Mouse (Mus musculus) intestine, embryonic 14.5 days (tissue): ENCODE results near the gene Foxp1. TPM values are rescaled to one million over a fixed set of nuclear protein-coding genes. Genes with fewer than 3 reads are reported as not detected.

Source experiments
- ATAC-seq: fragments of 200-750 bp; cut with Nextera tagmentation; replicated peaks from 2 replicates; pipeline ENCODE4 v1.8.0; 2017; ENCODE audit warnings: low read depth, moderate number of reproducible peaks, moderate TSS enrichment, moderate library complexity; ENCODE audit not compliant: low FRiP score, low TSS enrichment
- DNase-seq: peaks from one replicate; pipeline ENCODE4 v3.0.0-alpha.2; 2018; ENCODE audit warnings: low spot score
- H3K27ac ChIP-seq: fragments of 300-500 bp; sonication (generic); 2 replicates; pipeline ENCODE4 v1.5.1; 2014; ENCODE audit warnings: low read depth, mild to moderate bottlenecking, control low read depth
- H3K27me3 ChIP-seq: fragments of 300-500 bp; sonication (generic); replicated peaks from 2 replicates; pipeline ENCODE4 v1.6.1; 2014; ENCODE audit warnings: low read length, control low read depth; ENCODE audit not compliant: control insufficient read depth, insufficient read depth
- H3K36me3 ChIP-seq: fragments of 300-500 bp; sonication (generic); 2 replicates; pipeline ENCODE4 v1.6.1; 2014; ENCODE audit warnings: low read length, control low read depth; ENCODE audit not compliant: control insufficient read depth, insufficient read depth
- H3K4me1 ChIP-seq: fragments of 300-500 bp; sonication (generic); replicated peaks from 2 replicates; pipeline ENCODE4 v1.6.1; 2014; ENCODE audit warnings: low read length, control low read depth, mixed read lengths; ENCODE audit not compliant: control insufficient read depth, insufficient read depth
- H3K4me2 ChIP-seq: fragments of 300-500 bp; sonication (generic); 2 replicates; pipeline ENCODE4 v1.6.1; 2014; ENCODE audit warnings: low read length
- H3K4me3 ChIP-seq: fragments of 300-500 bp; sonication (generic); 2 replicates; pipeline ENCODE4 v1.5.1; 2014; ENCODE audit warnings: low read depth, low read length, control low read depth, mixed read lengths
- H3K9ac ChIP-seq: fragments of 300-500 bp; sonication (generic); 2 replicates; pipeline ENCODE4 v1.6.1; 2014; ENCODE audit warnings: mild to moderate bottlenecking, low read length
- H3K9me3 ChIP-seq: fragments of 300-500 bp; sonication (generic); 2 replicates; pipeline ENCODE4 v1.6.1; 2016; ENCODE audit warnings: low read length, control low read depth; ENCODE audit not compliant: control insufficient read depth
- WGBS: fragments of 180-500 bp; shearing (Covaris S2); extraction: QIAGEN DNeasy Blood & Tissue Kit; methylation state at CpG from one replicate; pipeline ENCODE4 v1.1.7; 2014; 5-methylcytosine and 5-hydroxymethylcytosine counted together
- polyA plus RNA-seq: library from polyadenylated mRNA; unstranded; fragments of >200 nt; fragmentation: Nextera tagmentation; extraction: Ambion mirVana; gene quantifications from 2 replicates; pipeline ENCODE4 v1.2.1, GENCODE M21; 2014

Gene Foxp1
- polyA plus RNA-seq, 1 experiment from 2014 or later = 133 TPM

DNA sequence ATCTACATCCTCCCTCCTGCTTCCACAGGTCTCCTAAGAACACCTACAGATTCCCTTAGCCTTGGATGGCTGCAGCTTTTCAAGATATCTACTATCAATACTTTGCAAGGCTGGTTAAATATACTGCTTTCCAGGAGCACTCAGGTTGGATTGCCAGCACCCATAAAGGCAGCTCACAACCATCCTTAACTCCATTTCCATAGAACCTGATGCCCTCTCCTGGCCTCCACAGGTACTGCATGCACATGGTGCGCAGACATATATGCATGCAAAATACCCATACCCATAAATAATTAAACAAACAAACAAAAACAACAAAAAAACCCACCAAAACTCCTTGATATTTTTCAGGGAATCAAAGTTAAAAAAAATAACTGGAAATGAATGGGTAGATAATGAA is 514.0 kb downstream of the Foxp1 start:
- Histone ChIP-seq H3K36me3 (peaks cover 67% of the 10 kb centered on the region), H3K9ac (no peak overlapping the region), H3K4me1 (peaks cover 18% of the 10 kb centered on the region), H3K27me3 (no peaks in the 10 kb centered on the region), H3K27ac (no peak overlapping the region), H3K9me3 (no peaks in the 10 kb centered on the region), H3K4me3 (no peak overlapping the region), H3K4me2 (no peak overlapping the region)
- DNase-seq (no peak), ATAC-seq (no peak)
- WGBS = 98% methylated on average over 1 of the region's 1 CpGs

DNA sequence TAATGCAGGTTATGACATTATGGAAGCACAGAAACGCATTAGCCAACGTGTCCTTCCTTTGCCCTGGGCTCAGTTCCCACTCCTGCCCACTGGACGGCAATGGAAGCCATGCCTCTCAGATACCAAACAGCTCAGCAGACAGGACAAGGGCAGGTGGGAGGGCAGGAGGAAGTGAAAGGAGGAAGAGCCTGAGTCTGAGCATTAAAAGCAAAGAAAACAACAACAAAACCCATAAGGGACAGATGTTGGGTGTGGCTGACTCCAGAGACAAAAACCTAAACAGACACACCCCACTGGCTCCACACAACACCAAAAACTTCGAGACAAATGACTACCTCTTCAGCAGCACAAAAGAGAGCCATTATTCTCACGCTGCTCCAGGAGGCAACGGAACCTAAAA is 515.0 kb downstream of the Foxp1 start:
- DNase-seq = no peak
- H3K4me1 ChIP-seq = peaks cover 13% of the 10 kb centered on the region
- H3K27me3 ChIP-seq = no peaks in the 10 kb centered on the region
- H3K36me3 ChIP-seq = peaks cover 72% of the 10 kb centered on the region
- no peak overlapping the region for H3K27ac ChIP-seq
- no peak for ATAC-seq
- no peak overlapping the region for H3K9ac ChIP-seq
- WGBS = 73% methylated on average over 6 of the region's 6 CpGs
- no peak overlapping the region for H3K4me2 ChIP-seq
- H3K4me3 ChIP-seq = no peak overlapping the region
- no peaks in the 10 kb centered on the region for H3K9me3 ChIP-seq

DNA sequence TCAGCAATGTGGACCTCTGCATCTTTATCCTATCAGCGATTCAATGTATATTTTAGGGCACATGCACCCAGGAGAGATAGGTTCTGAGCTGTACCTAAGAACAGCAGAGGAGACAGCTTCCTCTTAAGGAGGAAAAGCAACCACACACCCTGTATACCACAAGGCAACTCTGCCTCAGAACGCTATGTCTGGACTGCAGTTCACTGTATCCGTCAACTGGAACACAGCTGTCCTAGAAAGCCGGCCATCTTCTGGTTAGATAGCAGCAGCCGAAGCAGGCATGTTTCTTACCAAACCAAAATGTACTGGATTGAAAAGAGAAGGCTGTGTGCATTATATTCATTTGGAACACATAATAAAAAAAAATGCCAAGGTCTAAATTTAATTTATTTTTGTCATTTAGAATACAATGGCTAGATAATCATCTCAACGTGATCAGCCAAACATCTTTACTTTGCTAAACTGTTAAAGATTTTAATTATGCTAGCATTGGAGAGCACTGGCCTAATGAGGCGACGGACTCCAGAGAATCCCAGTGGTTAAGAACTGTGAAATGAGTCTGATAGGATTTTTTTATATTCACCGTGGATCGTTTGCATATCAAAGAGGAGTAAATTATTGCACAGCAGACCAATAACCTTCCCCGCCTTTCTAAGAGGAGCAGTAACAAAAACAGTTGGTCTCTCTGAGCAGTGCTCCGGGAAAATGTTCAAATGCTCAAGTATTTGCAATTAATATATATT is 518.1 kb downstream of the Foxp1 start:
- no peak overlapping the region for H3K4me3 ChIP-seq
- 85% methylated on average over 12 of the region's 12 CpGs for WGBS
- no peak overlapping the region for H3K4me2 ChIP-seq
- no peak for DNase-seq
- H3K4me1 ChIP-seq = no peaks in the 10 kb centered on the region
- peaks cover 80% of the 10 kb centered on the region for H3K36me3 ChIP-seq
- no peaks in the 10 kb centered on the region for H3K9me3 ChIP-seq
- no peak for ATAC-seq
- H3K9ac ChIP-seq = no peak overlapping the region
- no peaks in the 10 kb centered on the region for H3K27me3 ChIP-seq
- no peak overlapping the region for H3K27ac ChIP-seq

DNA sequence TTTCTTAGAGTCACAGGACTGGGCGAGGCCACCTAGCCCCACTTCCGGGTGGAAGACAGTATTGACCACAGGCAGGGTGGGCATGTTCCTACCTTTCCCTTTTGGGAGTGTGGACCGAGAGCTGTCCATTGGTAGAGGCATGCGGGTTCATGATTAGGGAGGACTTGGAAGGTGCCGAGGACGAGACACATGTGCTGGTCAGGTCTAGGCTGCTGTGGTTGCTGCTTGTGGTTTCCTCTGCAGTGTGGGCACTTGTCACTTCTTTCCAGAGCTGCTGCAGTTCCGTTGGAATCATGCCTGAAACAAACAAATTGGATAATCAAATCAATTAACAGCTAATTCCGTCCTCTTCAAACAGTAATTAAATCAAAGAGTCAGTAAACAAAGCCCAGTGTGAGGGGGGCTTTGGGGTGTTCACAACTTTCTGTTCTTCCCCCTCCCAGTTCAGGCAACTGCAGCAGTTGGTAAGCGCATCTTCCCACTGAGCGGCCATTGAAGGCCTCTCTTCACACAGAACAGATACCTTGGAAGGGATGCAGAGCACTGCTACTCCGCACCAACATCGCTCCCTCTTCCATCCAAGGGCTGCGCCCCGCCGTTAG is 519.3 kb downstream of the Foxp1 start:
- peaks cover 75% of the 10 kb centered on the region for H3K36me3 ChIP-seq
- WGBS = 83% methylated on average over 15 of the region's 15 CpGs
- H3K9ac ChIP-seq = no peak overlapping the region
- no peak overlapping the region for H3K4me2 ChIP-seq
- DNase-seq (no peak), ATAC-seq (no peak)
- no peak overlapping the region for H3K4me3 ChIP-seq
- H3K4me1 ChIP-seq = no peaks in the 10 kb centered on the region
- H3K9me3 ChIP-seq = no peaks in the 10 kb centered on the region
- no peaks in the 10 kb centered on the region for H3K27me3 ChIP-seq
- no peak overlapping the region for H3K27ac ChIP-seq

DNA sequence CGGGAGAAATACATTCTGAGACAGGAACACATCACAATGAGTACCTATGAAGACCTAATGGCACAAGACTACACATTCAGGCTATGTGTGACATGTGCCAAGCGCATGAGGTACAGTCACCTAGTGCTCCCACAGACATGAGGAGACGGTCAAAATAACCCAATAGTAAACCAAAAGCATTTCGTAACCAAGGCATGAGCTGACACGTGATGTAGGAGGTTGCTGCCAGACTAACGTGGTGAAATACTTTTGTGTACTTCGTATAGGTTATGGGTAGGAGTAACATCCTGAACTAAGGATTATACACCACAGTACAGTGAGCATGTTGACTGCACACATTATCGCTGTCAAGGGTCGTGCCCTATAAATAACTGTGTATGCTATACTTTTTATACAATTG is 520.9 kb downstream of the Foxp1 start:
- Histone ChIP-seq H3K27ac (no peak overlapping the region), H3K4me1 (no peaks in the 10 kb centered on the region), H3K36me3 (peaks cover 59% of the 10 kb centered on the region), H3K9me3 (no peaks in the 10 kb centered on the region), H3K4me3 (no peak overlapping the region), H3K4me2 (no peak overlapping the region), H3K27me3 (no peaks in the 10 kb centered on the region), H3K9ac (no peak overlapping the region)
- no peak for ATAC-seq
- no peak for DNase-seq
- WGBS = 88% methylated on average over 9 of the region's 9 CpGs

DNA sequence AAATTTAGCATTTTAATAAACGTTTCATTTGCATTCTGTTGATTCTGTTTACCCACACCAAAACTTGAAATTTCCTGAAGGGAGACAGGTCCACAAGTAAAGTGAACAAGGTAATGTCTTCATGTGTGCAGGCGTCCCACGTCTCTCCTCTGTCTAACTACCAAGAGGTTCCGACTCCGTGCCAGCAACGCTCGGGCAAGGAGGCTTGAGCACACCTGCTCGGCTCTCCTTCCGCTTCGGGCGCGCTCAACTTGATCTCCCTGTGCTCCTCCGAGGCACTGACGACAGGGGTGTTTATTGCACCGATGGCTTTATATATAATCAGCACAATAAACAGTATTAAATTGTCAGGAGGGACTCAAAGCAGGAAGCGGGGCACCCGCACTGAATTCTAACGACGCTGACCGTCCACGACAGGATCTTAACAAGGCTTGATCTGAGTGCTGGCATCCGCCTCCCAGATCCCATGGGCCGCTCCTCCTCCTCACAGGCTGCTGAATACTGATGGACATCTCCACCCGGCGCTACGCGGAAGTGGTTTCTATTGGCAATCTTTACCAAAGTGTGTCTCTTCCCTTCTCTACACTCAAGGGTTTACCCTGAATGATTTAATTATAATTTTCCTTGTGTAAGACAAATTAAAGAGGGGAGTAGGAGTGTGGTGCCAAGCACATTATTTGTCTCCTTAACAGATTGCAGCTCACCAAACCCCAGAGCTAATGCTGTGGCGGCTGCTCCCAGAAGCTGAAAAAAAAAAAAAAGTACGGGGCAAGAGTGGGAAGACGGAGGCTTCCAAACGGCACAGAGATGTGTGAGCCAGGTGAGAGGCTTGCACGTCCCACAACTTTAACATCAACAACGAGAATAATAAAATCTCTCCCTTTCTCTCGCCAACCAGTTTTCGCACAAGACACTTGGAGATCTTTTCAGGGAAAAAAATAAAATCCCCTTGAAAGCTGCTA is 523.3 kb downstream of the Foxp1 start:
- 72% methylated on average over 35 of the region's 35 CpGs for WGBS
- no peak for ATAC-seq
- Histone ChIP-seq H3K4me2 (no peak overlapping the region; the same call in 1 of the 2 replicates), H3K4me1 (peaks cover 15% of the 10 kb centered on the region), H3K27ac (no peak overlapping the region), H3K36me3 (peaks cover 38% of the 10 kb centered on the region), H3K27me3 (no peaks in the 10 kb centered on the region), H3K9me3 (no peaks in the 10 kb centered on the region), H3K9ac (no peak overlapping the region), H3K4me3 (no peak overlapping the region)
- no peak for DNase-seq

DNA sequence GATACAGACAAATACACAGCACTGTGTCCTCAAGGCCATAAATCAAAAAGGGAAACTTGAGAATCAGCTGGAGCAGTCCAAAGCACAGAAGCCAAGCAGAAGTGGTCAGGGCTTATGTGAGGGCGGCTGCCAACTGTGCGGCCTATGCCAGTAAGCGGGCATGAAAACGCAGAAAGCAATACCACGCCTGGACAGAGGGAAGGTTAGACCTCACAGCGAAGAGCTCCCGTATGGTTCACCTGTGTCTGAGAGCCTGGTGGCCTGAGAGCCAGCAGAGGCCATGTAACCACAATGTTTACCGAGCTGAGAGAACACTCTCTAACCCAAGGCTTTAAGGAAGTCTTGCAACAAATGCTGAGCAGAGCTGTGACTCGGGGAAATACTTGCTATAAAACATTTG is 524.8 kb downstream of the Foxp1 start:
- Histone ChIP-seq H3K4me2 (no peak overlapping the region), H3K4me3 (no peak overlapping the region), H3K9ac (no peak overlapping the region), H3K27me3 (no peaks in the 10 kb centered on the region), H3K9me3 (no peaks in the 10 kb centered on the region), H3K27ac (no peak overlapping the region), H3K36me3 (peaks cover 28% of the 10 kb centered on the region), H3K4me1 (peaks cover 18% of the 10 kb centered on the region)
- DNase-seq (no peak), ATAC-seq (0 out of 2 replicates have a peak, but pooled peaks have one; percentile 47)
- 71% methylated on average over 9 of the region's 9 CpGs for WGBS

DNA sequence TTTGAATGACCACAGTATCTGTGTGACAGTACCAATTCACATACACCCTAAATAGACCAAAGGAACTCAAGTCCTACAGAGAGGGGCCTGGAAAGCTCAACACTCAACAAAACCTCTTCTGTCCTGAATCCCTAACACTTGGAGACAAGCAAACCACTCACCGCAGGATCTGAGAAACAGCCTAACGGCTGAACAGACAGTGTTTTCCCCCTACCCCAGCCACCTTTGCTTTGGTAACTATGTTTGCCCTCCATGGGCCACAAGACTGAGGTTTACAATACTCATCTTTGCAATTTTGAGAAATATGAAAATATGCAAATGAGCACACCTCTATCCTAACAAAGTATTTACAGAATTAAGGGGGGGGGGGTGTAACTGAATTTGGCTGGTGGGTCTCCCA is 525.7 kb downstream of the Foxp1 start:
- Histone ChIP-seq H3K27me3 (no peaks in the 10 kb centered on the region), H3K9me3 (no peaks in the 10 kb centered on the region), H3K4me1 (peaks cover 21% of the 10 kb centered on the region), H3K9ac (no peak overlapping the region), H3K4me3 (no peak overlapping the region), H3K4me2 (no peak overlapping the region), H3K27ac (no peak overlapping the region), H3K36me3 (peaks cover 19% of the 10 kb centered on the region)
- DNase-seq = no peak
- 89% methylated on average over 2 of the region's 2 CpGs for WGBS
- no peak for ATAC-seq
